Mouse (Mus musculus) olfactory bulb, adult 2 months (tissue): ENCODE measurements around the gene A230050P20Rik.

Experiments
- CTCF ChIP-seq: fragments of 200-500 bp; IDR thresholded peaks from 2 replicates; pipeline ENCODE4 v1.5.1; 2012; ENCODE audit warnings: low read depth, mild to moderate bottlenecking, low read length, moderate library complexity; ENCODE audit not compliant: insufficient read depth
- POLR2A ChIP-seq: fragments of 200-500 bp; IDR thresholded peaks from 2 replicates; pipeline ENCODE4 v1.6.1; 2012; ENCODE audit warnings: mild to moderate bottlenecking, low read depth, low read length, moderate library complexity; ENCODE audit not compliant: insufficient read depth

GRCm38 (mm10) chr9:20897736-20898510 is 29.5 kb downstream of the A230050P20Rik start:
- no peak for TF ChIP-seq POLR2A
- no peak for TF ChIP-seq CTCF
